Mouse (Mus musculus) MEL (cell line): ENCODE measurements around the gene Snca. TPM values are rescaled to one million over a fixed set of nuclear protein-coding genes. Genes with fewer than 3 reads are reported as not detected.

Source experiments
- DNase-seq: peaks from one replicate; pipeline ENCODE4 v3.0.0; 2011; ENCODE audit warnings: low read depth, low spot score
- H3K27ac ChIP-seq: 2 replicates; pipeline ENCODE4 v1.5.1; 2012; ENCODE audit warnings: low read depth, mild to moderate bottlenecking, control low read depth, low read length, moderate library complexity; ENCODE audit not compliant: control insufficient read depth
- H3K27me3 ChIP-seq, 2 experiments: fragments of 150-350 bp in 1 of 2; sonication (generic) in 1 of 2; 2 replicates each; pipeline ENCODE4 v1.6.1; 2012; ENCODE audit warnings: low read length in 2 of 2, mild to moderate bottlenecking in 2 of 2, improper control_type of control experiment in 1 of 2, moderate library complexity in 1 of 2; ENCODE audit not compliant: insufficient read depth in 2 of 2, control insufficient read depth in 1 of 2
- H3K36me3 ChIP-seq, 2 experiments: 2 replicates each; pipeline ENCODE4 v1.6.1; 2012 to 2014; ENCODE audit warnings: low read length in 2 of 2, improper control_type of control experiment in 1 of 2, inconsistent platforms in 1 of 2, mild to moderate bottlenecking in 1 of 2; ENCODE audit not compliant: insufficient read depth in 2 of 2, control insufficient read depth in 1 of 2
- H3K4me1 ChIP-seq, 2 experiments: fragments of 150-350 bp in 1 of 2; sonication (generic) in 1 of 2; 2 replicates each; pipeline ENCODE4 v1.6.1; 2012; ENCODE audit warnings: low read length in 2 of 2, improper control_type of control experiment in 1 of 2, mild to moderate bottlenecking in 1 of 2; ENCODE audit not compliant: insufficient read depth in 2 of 2, control insufficient read depth in 1 of 2
- H3K4me3 ChIP-seq, 2 experiments: fragments of 150-350 bp in 1 of 2; sonication (generic) in 1 of 2; 2 replicates each; pipeline ENCODE4 v1.5.1; 2012; ENCODE audit warnings: low read depth in 2 of 2, low read length in 2 of 2, mild to moderate bottlenecking in 2 of 2, moderate library complexity in 2 of 2, control low read depth in 1 of 2, improper control_type of control experiment in 1 of 2; ENCODE audit not compliant: control insufficient read depth in 1 of 2, insufficient read depth in 1 of 2
- H3K79me2 ChIP-seq: 2 replicates; pipeline ENCODE4 v1.6.1; 2012; ENCODE audit warnings: mild to moderate bottlenecking, low read length, moderate library complexity; ENCODE audit not compliant: control insufficient read depth, poor library complexity, insufficient read depth
- H3K9ac ChIP-seq: 2 replicates; pipeline ENCODE4 v1.6.1; 2012; ENCODE audit warnings: low read depth, mild to moderate bottlenecking, control low read depth, low read length, moderate library complexity; ENCODE audit not compliant: control insufficient read depth, poor library complexity, severe bottlenecking
- H3K9me3 ChIP-seq: fragments of 150-350 bp; sonication (generic); replicated peaks from 2 replicates; pipeline ENCODE4 v1.6.1; 2012; ENCODE audit warnings: mild to moderate bottlenecking, low read length, improper control_type of control experiment, moderate library complexity; ENCODE audit not compliant: insufficient read depth
- ELF1 ChIP-seq: IDR thresholded peaks from 2 replicates; pipeline ENCODE4 v1.6.1; 2014; ENCODE audit warnings: low read depth, mild to moderate bottlenecking, inconsistent platforms, low read length, improper control_type of control experiment, moderate library complexity
- EP300 ChIP-seq, 2 experiments: IDR thresholded peaks; 2 replicates each; pipeline ENCODE4 v1.6.1; 2011; ENCODE audit warnings: improper control_type of control experiment in 2 of 2, low read length in 2 of 2, low read depth in 1 of 2, mild to moderate bottlenecking in 1 of 2
- GABPA ChIP-seq: IDR thresholded peaks from 2 replicates; pipeline ENCODE4 v1.6.1; 2012; ENCODE audit warnings: low read depth, mild to moderate bottlenecking, inconsistent platforms, low read length, improper control_type of control experiment, moderate library complexity
- KAT2A ChIP-seq: conservative IDR thresholded peaks from 2 replicates; pipeline ENCODE4 v1.6.1; 2012; ENCODE audit warnings: low read depth, low read length, improper control_type of control experiment, inconsistent platforms
- MEF2A ChIP-seq: IDR thresholded peaks from 2 replicates; pipeline ENCODE4 v1.6.1; 2014; ENCODE audit warnings: low read depth, mild to moderate bottlenecking, inconsistent platforms, low read length, improper control_type of control experiment; ENCODE audit not compliant: poor library complexity, insufficient replicate concordance, severe bottlenecking; ENCODE audit errors: extremely low read depth
- MYC ChIP-seq: IDR thresholded peaks from 2 replicates; pipeline ENCODE4 v1.6.1; 2011; ENCODE audit warnings: low read depth, mild to moderate bottlenecking, low read length, improper control_type of control experiment, moderate library complexity
- NRF1 ChIP-seq: IDR thresholded peaks from 2 replicates; pipeline ENCODE4 v1.6.1; 2014; ENCODE audit warnings: low read depth, mild to moderate bottlenecking, inconsistent platforms, low read length, improper control_type of control experiment, moderate library complexity; ENCODE audit not compliant: poor library complexity, insufficient read depth, severe bottlenecking
- POLR2A ChIP-seq, 2 experiments: IDR thresholded peaks; 2 replicates each; pipeline ENCODE4 v1.6.1; 2011 to 2012; ENCODE audit warnings: low read length in 2 of 2, mild to moderate bottlenecking in 2 of 2, control low read depth in 1 of 2, improper control_type of control experiment in 1 of 2, low read depth in 1 of 2, moderate library complexity in 1 of 2; ENCODE audit not compliant: control insufficient read depth in 1 of 2, insufficient read depth in 1 of 2, poor library complexity in 1 of 2
- POLR2AphosphoS5 ChIP-seq: IDR thresholded peaks from 2 replicates; pipeline ENCODE4 v1.6.1; 2012; ENCODE audit warnings: low read depth, borderline replicate concordance, mild to moderate bottlenecking, inconsistent platforms, low read length, moderate library complexity, mixed read lengths
- RCOR1 ChIP-seq: IDR thresholded peaks from 2 replicates; pipeline ENCODE4 v1.6.1; 2012; ENCODE audit warnings: low read depth, mild to moderate bottlenecking, inconsistent platforms, low read length, improper control_type of control experiment
- SIN3A ChIP-seq: IDR thresholded peaks from 2 replicates; pipeline ENCODE4 v1.6.1; 2012; ENCODE audit warnings: low read length, improper control_type of control experiment, inconsistent platforms
- TCF12 ChIP-seq: IDR thresholded peaks from 2 replicates; pipeline ENCODE4 v1.6.1; 2014; ENCODE audit warnings: low read depth, mild to moderate bottlenecking, inconsistent platforms, low read length, improper control_type of control experiment, moderate library complexity
- ZKSCAN1 ChIP-seq: IDR thresholded peaks from 2 replicates; pipeline ENCODE4 v1.6.1; 2012; ENCODE audit warnings: low read depth, mild to moderate bottlenecking, inconsistent platforms, low read length, improper control_type of control experiment, moderate library complexity
- ZMIZ1 ChIP-seq: IDR thresholded peaks from 2 replicates; pipeline ENCODE4 v1.6.1; 2012; ENCODE audit warnings: low read depth, mild to moderate bottlenecking, inconsistent platforms, low read length, improper control_type of control experiment, moderate library complexity
- ZNF384 ChIP-seq: IDR thresholded peaks from 2 replicates; pipeline ENCODE4 v1.6.1; 2012; ENCODE audit warnings: low read depth, mild to moderate bottlenecking, inconsistent platforms, low read length, improper control_type of control experiment
- polyA plus RNA-seq, 2 experiments: library from polyadenylated mRNA; stranded (reverse) in 1 of 2; unstranded in 1 of 2; fragments of >175 nt in 1 of 2; fragments of >200 nt in 1 of 2; gene quantifications; 2 replicates each; pipeline versions ENCODE4 v1.2.1 to v1.2.4; 2012; ENCODE audit warnings: low replicate concordance in 2 of 2, low read depth in 1 of 2; ENCODE audit not compliant: insufficient read length in 2 of 2, insufficient read depth in 1 of 2, missing spikeins in 1 of 2
- total RNA-seq: library from RNA; depleted of rRNA; stranded (reverse); fragments of 300-350 nt; gene quantifications from 2 replicates; pipeline ENCODE4 v1.2.3, GENCODE M21; 2012

Snca gene
- total and polyA plus RNA-seq, 3 experiments: 46.0 to 47.5 TPM; not detected in 1

GRCm38 (mm10) chr6:60761710-60762109 lies 67.9 kb downstream of the Snca start:
- no peak overlapping the region for H3K9ac ChIP-seq
- H3K9me3 ChIP-seq: no peaks in the 10 kb centered on the region
- no peak overlapping the region for H3K27ac ChIP-seq
- no peak for DNase-seq
- TF ChIP-seq MYC: no peak
- no peak for TF ChIP-seq POLR2A (IDR thresholded peaks at IDR 0.05; ENCODE audit: control insufficient read depth in 1 of 2, insufficient read depth in 1 of 2, low read depth in 1 of 2, low read length in 2 of 2, poor library complexity in 1 of 2)
- TF ChIP-seq POLR2AphosphoS5: no peak
- no peaks in the 10 kb centered on the region for H3K27me3 ChIP-seq
- no peak overlapping the region for H3K4me3 ChIP-seq
- H3K36me3 ChIP-seq: no peaks in the 10 kb centered on the region; a peak in 1 of 4 replicates
- H3K79me2 ChIP-seq: no peaks in the 10 kb centered on the region
- no peaks in the 10 kb centered on the region for H3K4me1 ChIP-seq

- H3K27ac ChIP-seq: no peak overlapping the region
- peaks cover 0 to 2% of the 10 kb centered on the region in 2 experiments; a peak in 1 of 4 replicates for H3K4me1 ChIP-seq
- no peaks in the 10 kb centered on the region for H3K27me3 ChIP-seq
- H3K79me2 ChIP-seq: no peaks in the 10 kb centered on the region
- H3K4me3 ChIP-seq: no peak overlapping the region
- no peak for DNase-seq
- H3K9ac ChIP-seq: no peak overlapping the region
- H3K36me3 ChIP-seq: peaks cover 0 to 12% of the 10 kb centered on the region in 2 experiments; a peak in 3 of 4 replicates
- H3K9me3 ChIP-seq: no peaks in the 10 kb centered on the region
- TF ChIP-seq RCOR1: no peak
- TF ChIP-seq TCF12: no peak
Observed at GRCm38 (mm10) chr6:60754975-60755374, 74.7 kb downstream of the Snca start.

- Histone ChIP-seq H3K27me3 (no peaks in the 10 kb centered on the region), H3K4me1 (peaks cover 0 to 2% of the 10 kb centered on the region in 2 experiments; a peak in 2 of 4 replicates)
- TF ChIP-seq KAT2A: no peak
- no peak for TF ChIP-seq ELF1
- no peak for TF ChIP-seq MYC
- no peak for TF ChIP-seq SIN3A
- no peak for TF ChIP-seq MEF2A
- TF ChIP-seq ZNF384: no peak
- TF ChIP-seq ZMIZ1: no peak
- TF ChIP-seq NRF1: no peak
- no peak for TF ChIP-seq ZKSCAN1
- no peak for TF ChIP-seq GABPA
- TF ChIP-seq TCF12: no peak
- TF ChIP-seq POLR2A (IDR thresholded peaks at IDR 0.05; ENCODE audit: control insufficient read depth in 1 of 2, insufficient read depth in 1 of 2, low read depth in 1 of 2, low read length in 2 of 2, poor library complexity in 1 of 2): no peak
- no peak for TF ChIP-seq EP300 (IDR thresholded peaks at IDR 0.05; ENCODE audit: low read depth in 1 of 2, low read length in 2 of 2)
- TF ChIP-seq, all 39 proteins: peak for 0
- no peak for DNase-seq
- no peak overlapping the region for H3K9ac ChIP-seq
- H3K79me2 ChIP-seq: no peaks in the 10 kb centered on the region
- 0 out of 4 replicates have a peak, but pooled peaks cover 0 to 1% of the 10 kb centered on the region in 2 experiments for H3K36me3 ChIP-seq
- H3K9me3 ChIP-seq: no peaks in the 10 kb centered on the region
- H3K27ac ChIP-seq: no peak overlapping the region
- no peak overlapping the region for H3K4me3 ChIP-seq
Observed at GRCm38 (mm10) chr6:60745965-60746364, 83.7 kb downstream of the Snca start.
